Mouse (Mus musculus) layer of hippocampus, postnatal 25 days (tissue): ENCODE measurements around the gene Ccdc28b. TPM values are rescaled to one million over a fixed set of nuclear protein-coding genes. Genes with fewer than 3 reads are reported as not detected.

Experiments used
- total RNA-seq, 2 experiments: library from RNA; stranded (reverse); gene quantifications; 2 replicates each; pipeline ENCODE4 v1.2.3; 2021

Ccdc28b gene
- total RNA-seq, 2 experiments from 2014 or later = 71.6 to 84.5 TPM

Other genes with a start within 250 kb of the Ccdc28b start
- 1 to 10 TPM; 4.1 to 5.6 TPM for gene Zbtb8a, start 245.8 kb downstream of the Ccdc28b start, total RNA-seq
- gene Zbtb8b, start 183.1 kb downstream of the Ccdc28b start, total RNA-seq = 1 to 10 TPM; 4.2 to 4.6 TPM
- gene Bsdc1, start 162.4 kb downstream of the Ccdc28b start, total RNA-seq = 10 to 100 TPM; 55.4 to 57.7 TPM
- not detected for gene Tssk3, start 132.9 kb downstream of the Ccdc28b start, total RNA-seq
- not detected for gene Fam229a, start 132.8 kb downstream of the Ccdc28b start, total RNA-seq
- gene Marcksl1, start 110.4 kb downstream of the Ccdc28b start, total RNA-seq = 100 to 1,000 TPM; 170 to 171 TPM
- gene Hdac1, start 81.2 kb downstream of the Ccdc28b start, total RNA-seq = 10 to 100 TPM; 37.0 to 48.7 TPM
- 1 to 10 TPM; 3.3 to 3.5 TPM for gene Lck, start 50.3 kb downstream of the Ccdc28b start, total RNA-seq
- under 1 TPM in 1 of 2 experiments, not detected in 1; 0.81 TPM for gene Fam167b, start 45.4 kb downstream of the Ccdc28b start, total RNA-seq
- 100 to 1,000 TPM; 128 TPM for gene Eif3i, start 23.3 kb downstream of the Ccdc28b start, total RNA-seq
- 10 to 100 TPM; 78.8 to 80.7 TPM for gene Tmem234, start 23.3 kb downstream of the Ccdc28b start, total RNA-seq
- 1 to 10 TPM; 3.6 to 6.8 TPM for gene Dcdc2b, start 9.7 kb downstream of the Ccdc28b start, total RNA-seq
- gene Iqcc, start 4.8 kb downstream of the Ccdc28b start, total RNA-seq = 10 to 100 TPM; 32.9 to 41.9 TPM
- gene Txlna, start 17.1 kb upstream of the Ccdc28b start, total RNA-seq = 10 to 100 TPM; 44.0 to 44.1 TPM
- gene Kpna6, start 48.8 kb upstream of the Ccdc28b start, total RNA-seq = 10 to 100 TPM; 91.5 to 96.8 TPM
- gene Tmem39b, start 72.9 kb upstream of the Ccdc28b start, total RNA-seq = 10 to 100 TPM; 12.5 to 18.6 TPM
- gene Khdrbs1, start 118.4 kb upstream of the Ccdc28b start, total RNA-seq = 10 to 100 TPM; 90.0 to 91.4 TPM
- 100 to 1,000 TPM; 132 to 145 TPM for gene Ptp4a2, start 187.3 kb upstream of the Ccdc28b start, total RNA-seq